Mouse (Mus musculus) bone marrow, adult 2 months (tissue): ENCODE measurements at regions not wholly inside any gene's neighbourhood (a gene's known extent, or its start where the extent isn't known, plus 50 kb on each side); places are given as distances from the start of the nearest gene placed in this dataset.

Experiments used
- H3K27ac ChIP-seq: fragments of 200-500 bp; 2 replicates; pipeline ENCODE4 v1.5.1; 2012; ENCODE audit warnings: low read depth, mild to moderate bottlenecking, control low read depth, inconsistent platforms, low read length; ENCODE audit not compliant: control insufficient read depth, poor library complexity, insufficient read depth
- H3K4me1 ChIP-seq: fragments of 200-500 bp; 2 replicates; pipeline ENCODE4 v1.6.1; 2011; ENCODE audit warnings: low read length; ENCODE audit not compliant: control insufficient read depth, insufficient read depth
- H3K4me3 ChIP-seq: fragments of 200-500 bp; replicated peaks from 2 replicates; pipeline ENCODE3; 2011; ENCODE audit warnings: mild to moderate bottlenecking, low read depth, low read length, control low read depth; ENCODE audit not compliant: control insufficient read depth
- CTCF ChIP-seq: fragments of 200-500 bp; IDR thresholded peaks from 2 replicates; pipeline ENCODE4 v1.5.1; 2011; ENCODE audit warnings: low read length, control low read depth; ENCODE audit not compliant: control insufficient read depth, insufficient read depth
- POLR2A ChIP-seq: fragments of 200-500 bp; IDR thresholded peaks from 2 replicates; pipeline ENCODE4 v1.6.1; 2011; ENCODE audit warnings: low read depth, mild to moderate bottlenecking, control low read depth, low read length, borderline replicate concordance; ENCODE audit not compliant: control insufficient read depth
- WGBS: fragments of 180-500 bp; shearing (Covaris S2); methylation state at CpG from one replicate; pipeline ENCODE4 v1.1.7; 2018; 5-methylcytosine and 5-hydroxymethylcytosine counted together

DNA sequence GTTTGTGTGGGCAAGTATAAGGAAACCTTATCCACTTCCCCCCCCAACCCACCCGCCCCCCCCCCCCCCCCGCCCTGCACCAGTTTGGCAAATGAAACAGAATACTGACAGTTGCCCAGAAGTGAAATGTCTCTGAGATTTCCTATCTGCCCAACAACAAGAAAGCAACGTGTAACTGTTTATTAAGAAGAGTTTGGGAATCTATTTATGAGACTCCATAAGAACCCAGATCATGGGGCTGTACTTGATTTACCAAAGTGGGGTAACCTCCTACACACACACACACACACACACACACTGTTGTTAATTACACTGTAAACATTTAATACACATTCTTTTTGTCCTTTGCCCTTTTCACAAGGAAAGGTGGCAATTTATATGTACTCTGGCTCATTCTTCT lies 165.6 kb upstream of the Tmem161b start:
- 55% methylated on average over 3 of the region's 3 CpGs for WGBS
- TF ChIP-seq POLR2A (no peak), CTCF (no peak)
- H3K27ac ChIP-seq: no peak overlapping the region
- H3K4me3 ChIP-seq: no peak overlapping the region
- no peaks in the 10 kb centered on the region for H3K4me1 ChIP-seq

GRCm38 (mm10) chr13:84056998-84057397 lies 165.1 kb upstream of the Tmem161b start:
- 79% methylated on average over 5 of the region's 5 CpGs for WGBS
- Histone ChIP-seq H3K4me1 (no peaks in the 10 kb centered on the region), H3K4me3 (no peak overlapping the region), H3K27ac (no peak overlapping the region)
- TF ChIP-seq CTCF: no peak
- TF ChIP-seq POLR2A: no peak

GRCm38 (mm10) chr13:84057456-84057855 lies 164.6 kb upstream of the Tmem161b start:
- H3K4me3 ChIP-seq: no peak overlapping the region
- H3K4me1 ChIP-seq: no peaks in the 10 kb centered on the region
- no peak for TF ChIP-seq POLR2A
- TF ChIP-seq CTCF: no peak
- H3K27ac ChIP-seq: no peak overlapping the region

- WGBS: 70% methylated on average over 3 of the region's 3 CpGs
- H3K27ac ChIP-seq: no peak overlapping the region
- H3K4me3 ChIP-seq: no peak overlapping the region
- TF ChIP-seq CTCF (no peak), POLR2A (no peak)
- H3K4me1 ChIP-seq: no peaks in the 10 kb centered on the region
Measured at GRCm38 (mm10) chr13:84058251-84058650, 163.8 kb upstream of the Tmem161b start.

- no peaks in the 10 kb centered on the region for H3K4me1 ChIP-seq
- WGBS: 23% methylated on average over 10 of the region's 10 CpGs
- no peak overlapping the region for H3K4me3 ChIP-seq
- TF ChIP-seq POLR2A (no peak), CTCF (no peak)
- no peak overlapping the region for H3K27ac ChIP-seq
Measured at GRCm38 (mm10) chr13:84059031-84059651, 163.0 kb upstream of the Tmem161b start.

DNA sequence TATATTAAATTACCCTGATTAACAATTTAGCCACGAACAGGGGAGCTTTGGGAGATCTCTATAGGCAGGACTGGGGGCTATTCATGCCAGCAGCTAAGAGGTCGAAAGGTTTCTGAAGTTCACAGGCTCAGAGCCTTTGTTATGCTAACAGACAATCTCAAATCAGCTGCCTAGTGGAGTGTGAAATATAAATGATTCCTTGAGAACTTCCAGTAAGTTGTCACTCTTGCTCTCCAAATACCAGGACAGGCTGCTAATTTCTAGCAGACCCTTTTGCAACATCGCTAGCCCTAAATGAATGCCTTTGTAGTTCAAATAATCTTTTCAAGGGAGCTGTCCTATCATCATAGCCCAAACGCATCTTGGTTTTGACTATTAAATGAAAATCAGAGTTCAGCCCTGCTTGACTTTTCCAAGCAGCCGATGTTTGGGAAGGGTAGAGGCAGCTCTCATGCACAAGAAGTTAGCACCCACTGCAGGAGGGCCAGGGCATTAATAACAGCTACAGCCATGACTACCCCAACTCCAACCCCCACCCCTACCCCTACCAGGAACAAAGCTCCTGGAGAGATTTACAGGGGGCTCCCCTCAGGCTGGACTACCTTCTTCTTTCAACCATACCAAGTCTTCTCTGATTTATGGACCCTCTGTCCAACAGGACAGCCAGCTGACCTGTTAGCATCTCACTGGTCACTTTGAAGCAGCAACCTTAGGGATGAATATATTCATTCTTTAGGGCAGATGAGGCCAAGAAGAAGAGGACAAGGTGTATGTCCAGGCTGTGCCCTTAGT lies 162.2 kb upstream of the Tmem161b start:
- Histone ChIP-seq H3K4me3 (no peak overlapping the region), H3K4me1 (no peaks in the 10 kb centered on the region), H3K27ac (no peak overlapping the region)
- no peak for TF ChIP-seq POLR2A
- 70% methylated on average over 5 of the region's 5 CpGs for WGBS

DNA sequence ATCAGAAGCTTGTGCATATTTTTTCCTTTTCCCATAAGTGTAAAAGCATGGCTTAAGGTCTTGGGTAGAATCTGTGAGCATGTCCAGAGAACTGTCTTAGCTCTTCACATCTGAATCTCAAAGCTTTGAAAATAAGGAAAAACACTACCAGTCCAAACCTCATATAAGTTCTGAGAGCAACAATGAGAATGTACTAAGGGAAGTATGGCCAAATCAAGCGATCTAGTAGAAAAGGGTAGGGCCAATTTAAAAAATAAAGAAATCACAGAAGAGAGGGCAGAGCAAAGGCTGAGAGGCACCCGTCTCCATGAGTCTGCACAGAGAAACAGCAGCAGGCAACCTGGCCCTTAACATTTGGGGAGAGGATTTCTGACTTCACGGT lies 161.7 kb upstream of the Tmem161b start:
- WGBS: 72% methylated on average over 3 of the region's 3 CpGs
- no peak overlapping the region for H3K27ac ChIP-seq
- TF ChIP-seq POLR2A (no peak), CTCF (no peak)
- H3K4me3 ChIP-seq: no peak overlapping the region
- H3K4me1 ChIP-seq: no peaks in the 10 kb centered on the region

DNA sequence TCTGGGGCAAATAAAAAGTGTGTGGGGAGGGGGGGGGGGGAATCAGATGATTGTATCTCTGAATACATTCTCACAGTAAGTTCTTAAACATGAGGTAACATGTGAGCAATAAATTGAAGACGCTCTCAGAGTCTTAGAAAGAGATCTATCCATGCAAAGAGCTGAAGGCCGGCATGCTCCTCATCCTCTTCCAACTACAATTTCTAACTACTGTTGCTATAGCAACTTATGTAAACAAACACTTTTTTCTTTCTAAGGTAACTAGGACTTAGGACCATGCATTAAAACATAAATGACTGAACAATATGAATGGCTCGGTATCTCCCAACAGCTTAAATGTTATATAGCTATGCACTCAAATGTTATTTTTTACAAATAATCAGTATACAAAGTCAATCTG lies 161.2 kb upstream of the Tmem161b start:
- Histone ChIP-seq H3K4me3 (no peak overlapping the region), H3K4me1 (no peaks in the 10 kb centered on the region), H3K27ac (no peak overlapping the region)
- no peak for TF ChIP-seq POLR2A
- no peak for TF ChIP-seq CTCF
- WGBS: 83% methylated on average over 3 of the region's 3 CpGs
